Mouse (Mus musculus) bone marrow, adult 2 months (tissue): ENCODE measurements around the gene Mamdc2.

Experiments used
- CTCF ChIP-seq: fragments of 200-500 bp; IDR thresholded peaks from 2 replicates; pipeline ENCODE4 v1.5.1; 2011; ENCODE audit warnings: low read length, control low read depth; ENCODE audit not compliant: control insufficient read depth, insufficient read depth
- POLR2A ChIP-seq: fragments of 200-500 bp; IDR thresholded peaks from 2 replicates; pipeline ENCODE4 v1.6.1; 2011; ENCODE audit warnings: low read depth, mild to moderate bottlenecking, control low read depth, low read length, borderline replicate concordance; ENCODE audit not compliant: control insufficient read depth

- TF ChIP-seq POLR2A (no peak), CTCF (no peak)
Observed at GRCm38 (mm10) chr19:23342782-23343181, 105.5 kb downstream of the Mamdc2 start.
